9 mouse cellular contexts compared by ENCODE assay signal in genomic region chr16:37440628-37441164, GRCm38 (mm10). TPM values are rescaled to one million over a fixed set of nuclear protein-coding genes. Genes with fewer than 3 reads are reported as not detected.
A peak's percentile ranks its signal among the peaks of the same experiment; 100 is the strongest.
DNase-seq lines count a peak whose midpoint lies in the region; ATAC-seq and TF ChIP-seq lines count a peak whose summit lies in the region.
"Had no signal": no experiment of that assay in that cellular context is flagged by ENCODE, and none has a peak within 500 bp of the region (broad histone marks: within the 10 kb centered on the region; RNA-seq: fewer than 3 reads in every experiment).

No protein-coding gene starts in this region.

- WGBS in forebrain, postnatal 0 days: 77% methylated on average over 14 of the region's 14 CpGs
- 90% methylated on average over 14 of the region's 14 CpGs for WGBS in forebrain, embryonic 14.5 days

- TF ChIP-seq CTCF in forebrain, postnatal 0 days (IDR thresholded peaks at IDR 0.05; ENCODE audit: low read depth): no peak

- no peak for DNase-seq in forebrain, postnatal 0 days
- DNase-seq in forebrain, embryonic 14.5 days (ENCODE audit: low spot score): no peak
- peak; percentile 86 for DNase-seq in A20 (ENCODE audit: low read depth, low spot score)
- DNase-seq in cerebellum, adult 9-11 months: peak; percentile 56
- DNase-seq in heart, postnatal 4 days: peak; percentile 28
- peak; percentile 3 for DNase-seq in lung, postnatal 36 days
- DNase-seq in thymus, adult 18-20 months: no peak

- no peaks in the 10 kb centered on the region for H3K9me3 ChIP-seq in forebrain, postnatal 0 days (ENCODE audit: low read length)
- H3K9me3 ChIP-seq in forebrain, embryonic 14.5 days (replicated peaks; ENCODE audit: control insufficient read depth, low read length): no peaks in the 10 kb centered on the region
- H3K9me3 ChIP-seq: embryonic facial prominence, embryonic 13.5 days had no signal

- no peaks in the 10 kb centered on the region for H3K36me3 ChIP-seq in forebrain, postnatal 0 days (ENCODE audit: insufficient read depth)
- H3K36me3 ChIP-seq in forebrain, embryonic 14.5 days (ENCODE audit: control insufficient read depth, insufficient read depth, low read length): no peaks in the 10 kb centered on the region
- H3K36me3 ChIP-seq: embryonic facial prominence, embryonic 13.5 days had no signal

- H3K4me3 ChIP-seq in forebrain, postnatal 0 days (ENCODE audit: low read depth, low read length): no peak overlapping the region
- H3K4me3 ChIP-seq in forebrain, embryonic 14.5 days (ENCODE audit: low read depth, low read length): no peak overlapping the region
- H3K4me3 ChIP-seq: embryonic facial prominence, embryonic 13.5 days had no signal

- no peaks in the 10 kb centered on the region for H3K27me3 ChIP-seq in forebrain, postnatal 0 days (ENCODE audit: insufficient read depth, low read length)
- no peaks in the 10 kb centered on the region for H3K27me3 ChIP-seq in forebrain, embryonic 14.5 days (replicated peaks; ENCODE audit: control insufficient read depth, insufficient read depth, low read length)
- H3K27me3 ChIP-seq: embryonic facial prominence, embryonic 13.5 days had no signal

- H3K27ac ChIP-seq in forebrain, postnatal 0 days (ENCODE audit: low read depth, low read length): no peak overlapping the region
- no peak overlapping the region for H3K27ac ChIP-seq in forebrain, embryonic 14.5 days (ENCODE audit: low read depth, low read length)
- H3K27ac ChIP-seq: embryonic facial prominence, embryonic 13.5 days had no signal

- peak; percentile 40; the same call in 1 of the 2 replicates for ATAC-seq in forebrain, postnatal 0 days
- ATAC-seq in forebrain, embryonic 14.5 days: no peak
- ATAC-seq in erythroblast, adult 5-6 weeks (replicated peaks; ENCODE audit: low FRiP score, poor library complexity, severe bottlenecking): no peak

- no peaks in the 10 kb centered on the region for H3K4me1 ChIP-seq in forebrain, postnatal 0 days (ENCODE audit: insufficient read depth)
- no peaks in the 10 kb centered on the region for H3K4me1 ChIP-seq in forebrain, embryonic 14.5 days (ENCODE audit: control insufficient read depth, insufficient read depth, low read length)
- H3K4me1 ChIP-seq: embryonic facial prominence, embryonic 13.5 days had no signal

- H3K9ac ChIP-seq in forebrain, postnatal 0 days: no peak overlapping the region
- no peak overlapping the region for H3K9ac ChIP-seq in forebrain, embryonic 14.5 days (ENCODE audit: low read length)
- H3K9ac ChIP-seq: embryonic facial prominence, embryonic 13.5 days had no signal

- H3K4me2 ChIP-seq in forebrain, postnatal 0 days (ENCODE audit: low read depth): no peak overlapping the region
- H3K4me2 ChIP-seq in forebrain, embryonic 14.5 days (ENCODE audit: low read length): no peak overlapping the region
- H3K4me2 ChIP-seq: embryonic facial prominence, embryonic 13.5 days had no signal

RNA-seq across cellular contexts. Expression of gene Stxbp5l, which starts 55.9 kb away (rescaled TPM):
- 14.6 and 17.0 TPM in 2 replicates for total RNA-seq in forebrain, postnatal 0 days (2014; rRNA removed)
- 4.0 and 10.0 TPM in 2 replicates for polyA plus RNA-seq in forebrain, postnatal 0 days (2015; fragmentation: Nextera tagmentation; extraction: Ambion mirVana)
- 3.0 and 5.0 TPM in 2 replicates for polyA plus RNA-seq in forebrain, embryonic 14.5 days (2014; fragmentation: Nextera tagmentation; extraction: Ambion mirVana)
- total RNA-seq in heart, postnatal 4 days (2021): under 1 TPM; 0.16 to 0.48 TPM
- total RNA-seq in erythroblast, adult 5-6 weeks (2015; ENCODE audit: low replicate concordance): not detected in 2 replicates
- total RNA-seq in erythroblast, adult 5-6 weeks (2017; ENCODE audit: low replicate concordance): not detected in 2 replicates

Comparison
In these comparisons a context has a peak if more than half of its experiments do, and no peak if none do; other contexts are left out.
1. DNase-seq: peak in A20 (single experiment), cerebellum, adult 9-11 months (single experiment), heart, postnatal 4 days (single experiment) and lung, postnatal 36 days (single experiment); none in forebrain, postnatal 0 days (single experiment), forebrain, embryonic 14.5 days (single experiment) and thymus, adult 18-20 months (0 of 2).
2. RNA of gene Stxbp5l, which starts 55.9 kb away (total RNA-seq): 14.6 to 17.0 TPM in forebrain, postnatal 0 days; 0.16 to 0.48 TPM in heart, postnatal 4 days and not detected in erythroblast, adult 5-6 weeks; every median in the first group is over 10 times any median in the second.